Mouse (Mus musculus): ENCODE results near the gene Npcd.

- TF ChIP-seq POLR2A (IDR thresholded peaks at IDR 0.05; ENCODE audit: insufficient read depth, low read depth, low read length) (no peak), CTCF (IDR thresholded peaks at IDR 0.05) (no peak), EP300 (IDR thresholded peaks at IDR 0.05; ENCODE audit: insufficient read depth, low read depth, low read length) (no peak)
Observed at GRCm38 (mm10) chr15:79796256-79796655, 37.8 kb downstream of the Npcd start.

Data from heart, adult 2 months (tissue).